Mouse (Mus musculus): ENCODE results near the gene Mrm1. TPM values are rescaled to one million over a fixed set of nuclear protein-coding genes. Genes with fewer than 3 reads are reported as not detected.

Gene Mrm1
- polyA plus RNA-seq, 1 experiment from 2014 or later: 12.3 TPM

GRCm38 (mm10) chr11:84764527-84764961 lies 54.8 kb downstream of the Mrm1 start:
- peaks cover 13% of the 10 kb centered on the region for H3K4me1 ChIP-seq (replicated peaks; ENCODE audit: control insufficient read depth, insufficient read depth, low read length)
- 3% methylated on average over 21 of the region's 21 CpGs for WGBS
- no peak overlapping the region for H3K27ac ChIP-seq (ENCODE audit: low read depth, low read length)

DNA sequence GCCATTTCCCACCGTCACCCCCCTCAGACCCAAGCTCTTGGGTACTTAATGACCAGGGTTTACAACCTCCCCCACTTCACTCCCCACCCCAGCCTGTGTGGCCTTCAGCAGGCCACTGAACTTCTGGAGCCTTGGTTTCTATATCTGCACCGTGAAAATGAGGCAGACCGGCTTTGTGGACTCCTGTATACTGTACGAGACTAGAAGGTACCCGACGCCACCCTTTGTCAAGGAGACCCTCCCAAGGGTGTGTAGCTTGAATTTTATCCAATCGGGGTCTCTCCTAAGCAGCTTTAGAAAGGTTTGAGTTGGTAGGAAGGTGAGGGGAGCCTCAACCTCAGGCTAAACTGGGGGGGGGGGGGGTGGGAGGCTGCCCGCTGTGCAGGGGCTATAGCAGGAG lies 55.2 kb downstream of the Mrm1 start:
- Histone ChIP-seq H3K4me1 (replicated peaks; ENCODE audit: control insufficient read depth, insufficient read depth, low read length) (peaks cover 13% of the 10 kb centered on the region), H3K27me3 (ENCODE audit: control insufficient read depth, insufficient read depth, low read length) (peaks cover 18% of the 10 kb centered on the region), H3K4me2 (ENCODE audit: low read depth, low read length, severe bottlenecking) (peak overlapping the region; percentile 32; the same call in 1 of the 2 replicates), H3K9ac (ENCODE audit: low read length) (peak overlapping the region; percentile 23; the same call in 1 of the 2 replicates), H3K9me3 (ENCODE audit: control insufficient read depth, low read length) (no peaks in the 10 kb centered on the region), H3K4me3 (ENCODE audit: low read depth, low read length) (0 out of 2 replicates have a peak overlapping the region, but pooled peaks have one; percentile 6), H3K27ac (ENCODE audit: low read depth, low read length) (no peak overlapping the region), H3K36me3 (ENCODE audit: control insufficient read depth, insufficient read depth, low read length) (no peaks in the 10 kb centered on the region)
- WGBS: 14% methylated on average over 8 of the region's 8 CpGs
- DNase-seq (ENCODE audit: low spot score) (no peak), ATAC-seq (replicated peaks; ENCODE audit: low FRiP score) (no peak)

More at GRCm38 (mm10) chr11:84764527-84764961, 54.8 kb downstream of the Mrm1 start:
- Histone ChIP-seq H3K36me3 (ENCODE audit: control insufficient read depth, insufficient read depth, low read length) (no peaks in the 10 kb centered on the region), H3K4me2 (ENCODE audit: low read depth, low read length, severe bottlenecking) (peak overlapping the region; percentile 32; the same call in 1 of the 2 replicates), H3K4me3 (ENCODE audit: low read depth, low read length) (0 out of 2 replicates have a peak overlapping the region, but pooled peaks have one; percentile 6), H3K9ac (ENCODE audit: low read length) (peak overlapping the region; percentile 23; the same call in 1 of the 2 replicates), H3K9me3 (ENCODE audit: control insufficient read depth, low read length) (no peaks in the 10 kb centered on the region), H3K27me3 (ENCODE audit: control insufficient read depth, insufficient read depth, low read length) (peaks cover 18% of the 10 kb centered on the region)
- ATAC-seq (replicated peaks; ENCODE audit: low FRiP score): no peak
- peak; percentile 61 for DNase-seq (ENCODE audit: low spot score)

Other genes with a start within 250 kb of the Mrm1 start
- 12.6 TPM in 2 replicates for gene Dhrs11, start 9.5 kb upstream of the Mrm1 start, polyA plus RNA-seq (2014; fragmentation: Nextera tagmentation; extraction: Ambion mirVana)
- gene Ggnbp2, start 51.3 kb upstream of the Mrm1 start, polyA plus RNA-seq (2014; fragmentation: Nextera tagmentation; extraction: Ambion mirVana): 68.3 and 68.7 TPM in 2 replicates
- gene Myo19, start 60.6 kb upstream of the Mrm1 start, polyA plus RNA-seq (2014; fragmentation: Nextera tagmentation; extraction: Ambion mirVana): 11.8 and 13.6 TPM in 2 replicates
- gene Pigw, start 60.8 kb upstream of the Mrm1 start, polyA plus RNA-seq (2014; fragmentation: Nextera tagmentation; extraction: Ambion mirVana): 3.7 and 3.9 TPM in 2 replicates
- gene Znhit3, start 96.9 kb upstream of the Mrm1 start, polyA plus RNA-seq (2014; fragmentation: Nextera tagmentation; extraction: Ambion mirVana): 70.0 and 78.2 TPM in 2 replicates
- 1.3 and 1.4 TPM in 2 replicates for gene Car4, start 138.3 kb upstream of the Mrm1 start, polyA plus RNA-seq (2014; fragmentation: Nextera tagmentation; extraction: Ambion mirVana)

Measured in forebrain, embryonic 11.5 days (tissue).